Mouse (Mus musculus): ENCODE data around the gene Cmip.
A peak's percentile ranks its signal among the peaks of the same experiment; 100 is the strongest.

Gene Cmip

GRCm38 (mm10) chr8:117349541-117349940 lies 92.7 kb downstream of the Cmip start:
- no peak for DNase-seq (ENCODE audit: low spot score)

DNA sequence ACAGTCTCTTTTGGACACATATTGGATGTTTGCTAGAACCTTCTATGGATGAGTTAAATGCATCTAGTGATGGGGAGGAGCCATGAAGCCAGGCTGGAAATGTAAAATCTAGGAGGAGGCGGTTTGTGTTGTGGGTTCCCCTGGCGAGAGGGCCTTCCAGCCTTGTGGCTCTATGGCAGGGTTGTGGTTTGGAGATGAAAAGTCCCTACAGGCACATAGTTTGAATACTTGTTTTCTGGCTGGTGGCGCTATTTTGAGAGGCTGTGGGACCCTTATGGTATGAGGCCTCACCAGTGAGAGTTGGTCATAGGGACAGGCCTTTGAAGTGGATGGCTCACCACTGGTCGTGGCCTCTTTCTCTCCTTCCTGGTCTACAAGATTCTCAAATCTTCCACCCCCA lies 95.2 kb downstream of the Cmip start:
- no peak for DNase-seq (ENCODE audit: low spot score)

DNA sequence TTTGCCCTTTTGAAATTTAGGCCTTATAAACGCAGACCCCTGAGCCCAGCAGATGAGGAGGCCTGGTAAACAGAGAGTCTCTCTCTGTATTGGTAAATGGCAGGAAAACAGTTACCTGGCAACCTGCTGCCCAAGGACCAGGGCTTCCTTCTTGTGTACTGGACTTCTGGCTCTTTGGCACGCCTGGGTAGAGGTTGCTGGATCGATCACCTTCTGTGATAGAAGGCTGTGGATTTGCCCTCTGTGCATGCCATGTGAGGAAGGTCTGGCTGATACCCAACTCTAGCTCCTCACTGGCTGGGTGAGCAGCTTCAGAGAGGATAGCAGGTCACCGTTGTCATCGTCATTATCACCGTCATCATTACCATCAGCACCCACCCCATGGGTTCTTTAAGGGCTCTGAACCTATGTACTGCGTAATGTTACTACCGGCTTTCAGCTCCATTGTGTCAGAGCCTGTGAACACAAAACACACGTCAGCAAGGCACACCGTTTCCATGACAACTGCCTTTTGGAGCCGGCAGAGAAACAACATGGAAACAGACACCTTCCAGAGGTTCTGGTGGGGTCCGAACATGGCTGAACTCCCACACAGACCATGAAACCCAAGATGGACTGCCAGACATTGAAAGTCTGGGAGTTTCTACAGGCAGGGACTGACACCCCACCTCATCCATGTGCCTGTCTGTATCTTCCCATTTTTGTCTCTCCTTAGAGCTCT lies 98.4 kb downstream of the Cmip start:
- no peak for DNase-seq (ENCODE audit: low spot score)

- DNase-seq (ENCODE audit: low spot score), result no peak
Observed at GRCm38 (mm10) chr8:117356109-117356672, 99.3 kb downstream of the Cmip start.

DNA sequence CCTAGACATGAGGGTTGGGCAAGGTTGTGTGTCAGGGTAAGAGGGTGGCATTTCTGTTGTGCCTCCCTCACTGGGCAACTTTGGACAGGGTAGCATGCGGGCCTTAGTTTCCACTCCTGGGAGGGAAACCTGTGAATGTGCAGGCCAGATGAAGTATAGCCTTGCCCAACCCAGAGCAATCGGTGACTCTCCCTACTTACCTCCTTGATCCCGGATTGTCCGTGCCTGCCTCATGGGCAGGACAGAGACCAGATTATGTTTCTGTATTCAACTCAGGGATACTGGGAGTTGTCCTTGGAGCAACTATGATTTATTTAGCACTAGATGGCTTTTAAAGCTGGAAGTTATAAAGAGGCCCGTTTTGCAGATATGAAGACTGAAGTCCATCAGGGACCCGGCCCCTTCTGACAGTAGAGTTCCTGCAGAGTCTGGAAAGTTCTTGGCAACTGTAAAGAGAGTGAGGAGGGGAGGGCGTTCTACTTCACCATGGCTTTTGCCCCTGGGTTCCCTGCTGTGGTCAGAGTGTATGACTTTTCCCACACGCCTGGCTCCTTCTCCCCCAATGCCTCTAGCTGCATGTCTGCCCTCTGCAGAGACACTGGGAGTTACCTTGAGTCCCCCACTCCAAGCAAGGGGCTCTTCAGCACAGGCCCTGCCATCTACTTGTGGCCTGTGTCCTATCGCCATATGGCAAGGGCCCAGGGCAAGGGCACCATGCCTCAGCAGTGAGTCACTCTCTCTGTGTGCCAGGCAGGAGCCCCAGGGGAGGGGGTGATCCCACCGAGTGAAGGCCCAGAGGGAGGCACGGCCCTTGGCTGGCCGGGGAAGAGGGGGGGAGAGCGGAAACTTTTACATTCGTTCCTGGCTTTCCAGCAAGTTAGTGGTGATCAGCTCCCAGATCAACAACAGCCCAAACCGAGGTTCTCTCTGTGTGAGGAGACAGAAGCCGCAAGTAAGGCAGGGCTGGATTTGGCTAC lies 100.9 kb downstream of the Cmip start:
- DNase-seq (ENCODE audit: low spot score), result no peak

DNA sequence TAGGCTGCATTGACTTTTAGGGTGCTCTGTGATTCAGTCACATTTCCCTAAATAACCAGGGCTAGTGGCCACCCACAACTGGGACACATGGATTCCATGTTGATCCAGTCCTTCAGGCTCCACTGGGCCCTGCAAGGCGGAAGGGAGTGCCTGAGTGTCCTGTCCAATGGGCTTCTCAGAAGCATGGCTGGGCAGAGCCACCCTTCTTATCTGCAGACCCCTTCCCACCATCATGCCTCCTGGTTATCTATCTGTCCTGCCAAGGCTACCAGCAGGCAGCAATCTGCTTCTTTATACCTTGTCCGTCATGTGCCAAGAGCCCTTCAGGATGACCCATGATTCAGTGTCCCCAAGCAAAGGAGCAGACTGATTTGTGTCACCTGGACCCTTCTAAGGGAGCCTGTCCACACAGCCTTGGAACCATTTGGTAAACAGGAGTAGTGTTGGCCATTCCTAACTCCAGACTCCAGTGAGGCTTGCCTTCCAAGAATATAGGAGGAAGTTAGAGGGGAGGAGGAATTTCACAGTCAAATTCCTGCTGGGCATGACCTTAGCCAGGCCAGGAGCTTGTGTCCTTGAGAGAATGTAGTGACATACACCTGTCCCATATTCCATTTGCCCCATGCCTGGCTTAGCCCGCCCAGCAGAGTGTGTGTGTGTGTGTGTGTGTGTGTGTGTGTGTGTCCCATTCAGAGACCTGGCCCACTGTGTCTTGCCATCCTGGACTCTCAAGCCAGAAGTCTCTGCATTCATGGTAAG lies 103.5 kb downstream of the Cmip start:
- peak; percentile 56 for DNase-seq (ENCODE audit: low spot score)

GRCm38 (mm10) chr8:117361595-117362437 lies 105.0 kb downstream of the Cmip start:
- no peak for DNase-seq (ENCODE audit: low spot score)

GRCm38 (mm10) chr8:117362438-117362726 lies 105.5 kb downstream of the Cmip start:
- DNase-seq (ENCODE audit: low spot score), result no peak

GRCm38 (mm10) chr8:117363291-117363690 lies 106.4 kb downstream of the Cmip start:
- DNase-seq (ENCODE audit: low spot score), result no peak

GRCm38 (mm10) chr8:117364374-117365160 lies 107.7 kb downstream of the Cmip start:
- DNase-seq (ENCODE audit: low spot score), result no peak

GRCm38 (mm10) chr8:117366475-117366874 lies 109.6 kb downstream of the Cmip start:
- DNase-seq (ENCODE audit: low spot score), result no peak

GRCm38 (mm10) chr8:117367441-117367840 lies 110.6 kb downstream of the Cmip start:
- DNase-seq (ENCODE audit: low spot score), result no peak

DNA sequence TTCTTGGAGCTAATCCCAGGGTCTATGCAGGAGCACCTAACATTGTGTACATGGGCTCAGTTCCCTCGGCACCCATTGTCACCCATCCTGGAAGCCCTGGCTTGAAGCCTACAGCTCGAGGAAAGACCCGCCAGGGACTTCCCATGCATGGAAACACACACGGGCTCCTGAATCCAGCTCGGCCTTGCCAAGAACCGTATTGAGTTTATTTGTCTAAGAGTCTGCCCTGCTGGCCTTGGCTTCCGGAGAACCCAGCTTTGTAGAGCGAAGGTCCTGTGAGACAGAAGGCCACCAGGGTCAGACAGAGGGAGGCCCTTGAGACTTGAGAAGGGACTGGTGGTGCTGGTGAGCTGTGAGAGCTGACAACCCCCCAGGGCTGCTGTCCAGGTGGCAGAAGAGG lies 111.9 kb downstream of the Cmip start:
- no peak for DNase-seq (ENCODE audit: low spot score)

DNA sequence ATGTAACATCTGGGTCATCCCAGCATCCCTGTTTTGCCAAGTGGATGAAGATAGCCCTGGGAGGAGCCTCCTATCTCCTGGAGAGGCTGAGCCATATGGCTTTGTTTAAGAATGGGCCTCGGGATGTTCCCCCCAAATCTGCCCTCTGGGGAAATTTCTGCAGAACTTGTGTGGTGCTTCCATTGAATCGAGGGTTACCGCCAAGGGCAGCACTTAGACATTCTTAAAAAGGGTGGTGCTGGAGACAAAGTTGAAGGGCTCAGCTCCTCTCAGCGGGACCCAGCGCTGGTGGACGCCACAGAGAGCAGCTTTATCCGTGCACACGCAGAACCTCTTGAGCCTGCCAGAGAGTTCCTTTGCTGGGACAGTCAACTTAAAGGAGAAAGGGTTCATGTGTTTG lies 113.1 kb downstream of the Cmip start:
- no peak for DNase-seq (ENCODE audit: low spot score)

DNA sequence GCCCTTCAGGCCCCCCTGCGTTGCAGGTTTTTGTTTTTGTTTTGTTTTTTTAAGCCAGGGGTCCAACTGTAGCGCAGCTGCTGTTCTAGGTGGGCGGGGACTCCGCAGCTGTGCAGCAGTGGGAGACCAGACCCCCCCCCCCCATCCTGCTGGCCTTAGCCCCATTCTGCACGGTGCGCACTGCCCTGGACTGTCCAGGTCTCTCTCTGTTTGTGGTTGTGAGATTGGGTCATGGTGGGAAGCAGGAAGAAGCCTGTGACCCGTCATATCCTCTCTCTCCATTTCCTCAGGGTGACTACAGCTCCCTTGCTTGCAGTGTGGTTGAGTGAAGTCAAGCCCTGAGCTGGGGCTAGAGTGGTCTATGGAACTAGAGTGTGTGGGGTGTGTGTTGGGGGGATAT lies 114.3 kb downstream of the Cmip start:
- DNase-seq (ENCODE audit: low spot score), result no peak

DNA sequence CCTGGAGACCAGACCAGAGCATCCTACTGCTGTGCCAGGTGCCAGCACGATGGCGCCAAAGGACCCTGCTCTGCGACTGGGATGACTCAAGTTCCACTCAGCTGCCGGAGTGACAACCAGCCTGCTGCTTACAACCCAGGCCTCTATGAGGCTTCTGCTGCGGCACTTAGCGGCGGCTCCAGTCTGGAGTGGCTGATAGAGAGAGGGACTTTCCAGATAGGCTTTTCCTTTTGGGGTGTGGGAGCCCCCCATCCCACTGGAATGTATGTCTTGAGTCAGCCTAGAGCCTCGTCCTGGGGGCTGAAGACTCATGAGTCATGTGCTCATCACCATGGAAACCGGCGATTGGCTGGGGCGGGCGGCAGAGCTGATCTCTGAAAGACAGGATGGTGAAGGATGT lies 115.2 kb downstream of the Cmip start:
- DNase-seq (ENCODE audit: low spot score), result no peak

GRCm38 (mm10) chr8:117373001-117373428 lies 116.2 kb downstream of the Cmip start:
- no peak for DNase-seq (ENCODE audit: low spot score)

DNA sequence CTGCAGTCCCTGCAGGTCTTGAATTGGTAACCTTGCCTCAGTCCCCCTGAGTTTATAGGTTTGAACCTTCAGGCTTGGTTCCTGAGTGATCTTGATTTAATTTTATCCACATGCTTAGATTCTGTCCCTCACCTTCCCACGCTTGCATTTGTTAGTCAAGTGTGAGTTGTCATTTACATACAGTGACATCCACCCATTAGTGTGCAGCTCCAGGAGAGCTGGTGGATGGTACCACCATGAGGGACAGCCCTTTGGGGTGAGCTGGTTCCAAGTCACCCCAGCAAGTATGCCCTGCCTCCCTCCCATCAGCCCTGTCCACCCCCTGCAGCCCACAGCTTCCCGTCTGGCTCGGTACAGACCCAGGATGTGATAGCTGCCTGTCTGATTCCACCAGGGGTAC lies 117.2 kb downstream of the Cmip start:
- no peak for DNase-seq (ENCODE audit: low spot score)

GRCm38 (mm10) chr8:117376997-117377396 lies 120.1 kb downstream of the Cmip start:
- no peak for DNase-seq (ENCODE audit: low spot score)

GRCm38 (mm10) chr8:117378625-117379024 lies 121.8 kb downstream of the Cmip start:
- no peak for DNase-seq (ENCODE audit: low spot score)

DNA sequence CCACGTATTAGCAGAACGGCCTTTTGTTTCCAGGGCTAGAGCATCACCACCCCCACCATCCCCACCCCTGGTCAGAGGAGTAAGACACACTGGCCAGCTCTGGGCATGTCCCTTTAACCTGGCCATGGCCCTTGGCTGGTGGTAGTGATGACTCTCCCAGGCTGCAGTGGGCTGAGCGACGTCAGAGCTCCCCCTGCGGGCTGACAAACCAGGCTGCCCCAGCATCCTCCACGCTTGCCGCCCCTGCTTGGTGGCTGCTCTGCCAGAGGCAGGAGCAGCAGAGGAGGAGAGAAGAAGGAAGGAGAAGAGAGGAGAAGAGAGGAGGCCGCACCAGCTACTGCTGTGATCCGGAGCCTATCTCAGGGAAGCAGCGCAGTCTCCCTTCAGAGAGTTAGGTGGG lies 122.3 kb downstream of the Cmip start:
- DNase-seq (ENCODE audit: low spot score), result no peak
